Mouse (Mus musculus): ENCODE measurements at regions not wholly inside any gene's neighbourhood (a gene's known extent, or its start where the extent isn't known, plus 50 kb on each side); places are given as distances from the start of the nearest gene placed in this dataset.

DNA sequence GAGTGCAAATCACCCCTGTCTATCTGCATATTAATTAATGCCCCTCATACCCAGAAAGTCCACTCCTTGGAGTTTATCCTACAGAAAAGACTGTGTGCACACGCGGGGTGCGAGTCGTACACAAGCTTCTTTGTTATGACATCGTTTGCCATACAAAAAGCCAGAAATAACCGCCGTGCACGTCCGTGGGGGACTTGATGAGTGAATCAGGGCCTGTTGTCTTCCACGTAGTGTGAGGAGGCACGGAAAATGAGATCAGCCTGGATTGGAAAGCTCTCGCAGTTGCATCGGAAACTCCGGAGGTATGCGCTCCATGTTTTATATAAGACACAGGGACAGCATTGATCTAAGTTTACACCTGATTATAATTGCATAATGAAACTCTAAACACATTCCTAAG lies 120.3 kb downstream of the Etnk1 start:
- ATAC-seq (replicated peaks; ENCODE audit: insufficient number of reproducible peaks, low FRiP score, low TSS enrichment, poor library complexity, severe bottlenecking) = no peak

DNA sequence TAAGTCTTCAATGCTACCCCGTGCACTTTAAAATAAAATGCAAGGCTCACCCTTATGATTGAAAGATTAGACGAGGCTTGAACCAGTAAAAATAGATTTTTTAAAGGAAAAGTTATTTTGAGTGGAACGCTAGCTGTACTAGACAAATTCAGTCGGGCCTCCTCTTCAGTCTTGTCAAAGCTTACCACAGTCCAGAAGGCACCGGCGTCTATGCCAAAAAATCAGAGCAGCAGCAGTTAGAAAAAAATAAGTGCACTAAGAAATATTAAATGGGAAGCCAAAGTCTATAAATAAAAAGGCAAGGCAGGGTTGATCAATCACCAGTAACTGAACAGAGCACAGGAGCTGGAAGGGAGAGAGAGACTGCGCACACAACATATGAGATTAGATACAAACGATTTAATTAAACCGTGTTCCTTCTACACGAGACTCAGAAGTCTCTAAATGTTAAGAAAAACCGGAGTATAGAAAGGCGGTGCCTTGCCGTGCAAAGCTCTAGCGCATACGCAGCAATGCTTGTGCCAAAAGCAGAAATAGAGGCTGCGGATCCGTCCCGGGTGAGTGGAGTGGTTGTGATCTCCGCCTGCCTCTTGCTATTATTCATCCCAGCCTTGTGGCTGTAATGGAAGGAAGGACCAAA lies 121.6 kb downstream of the Etnk1 start:
- no peak for ATAC-seq (replicated peaks; ENCODE audit: insufficient number of reproducible peaks, low FRiP score, low TSS enrichment, poor library complexity, severe bottlenecking)

DNA sequence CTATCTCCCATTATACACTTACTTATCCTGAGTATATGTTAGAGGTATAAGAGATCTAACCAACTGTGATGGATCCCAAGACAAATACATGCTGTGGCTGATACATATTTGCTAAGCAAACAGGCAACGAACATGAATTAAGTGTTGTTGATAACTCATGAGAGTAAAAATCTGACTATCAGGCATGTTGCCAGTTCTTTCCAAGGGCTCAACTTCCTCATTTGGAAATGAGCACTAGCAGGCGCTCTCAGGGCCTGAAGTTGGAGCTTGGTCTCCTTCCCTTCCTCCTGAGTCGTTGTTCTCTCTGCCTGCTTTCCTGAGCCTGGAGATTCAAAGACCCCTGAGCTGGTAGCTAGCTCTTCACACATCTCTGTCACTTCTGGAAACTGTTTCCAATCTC lies 126.6 kb downstream of the Etnk1 start:
- ATAC-seq (replicated peaks; ENCODE audit: insufficient number of reproducible peaks, low FRiP score, low TSS enrichment, poor library complexity, severe bottlenecking) = no peak

DNA sequence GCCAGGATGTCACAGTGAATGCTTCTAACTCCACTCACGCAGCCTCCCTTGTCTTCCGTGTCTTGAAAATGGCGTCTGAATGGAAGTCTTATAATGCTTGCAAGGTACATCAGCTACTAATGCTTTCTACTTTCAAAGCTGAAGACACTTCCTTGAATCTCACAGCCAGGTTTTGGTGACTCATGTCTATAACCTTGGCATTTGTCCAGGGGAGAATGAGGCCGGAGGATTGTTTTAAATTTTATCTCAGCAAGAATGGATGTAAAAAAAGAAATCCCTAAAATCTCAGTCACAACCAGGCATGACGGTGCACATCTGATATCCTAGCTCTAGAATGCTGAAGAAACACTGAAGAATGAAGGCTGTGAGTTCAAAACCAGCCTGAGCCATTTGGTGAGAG lies 131.4 kb downstream of the Etnk1 start:
- ATAC-seq (replicated peaks; ENCODE audit: insufficient number of reproducible peaks, low FRiP score, low TSS enrichment, poor library complexity, severe bottlenecking) = no peak

DNA sequence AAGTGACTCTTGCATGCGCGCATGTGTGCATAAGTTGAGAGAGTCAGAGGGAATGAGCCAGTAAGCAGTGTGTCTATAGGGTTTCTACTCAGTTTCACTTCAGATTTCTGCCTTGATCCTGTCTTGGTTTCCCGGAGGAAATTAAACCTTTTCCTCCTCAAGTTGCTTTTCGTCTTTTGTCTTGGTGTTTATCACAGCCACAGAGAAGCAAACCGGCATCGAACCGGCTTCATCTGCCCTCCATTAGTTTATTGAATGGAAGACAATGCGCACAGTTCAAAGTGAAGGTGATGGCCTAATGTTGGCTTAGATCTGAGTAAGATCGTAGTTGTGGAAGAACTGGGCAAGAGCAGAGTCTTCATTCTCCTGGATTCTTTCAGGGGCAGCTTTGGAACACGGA lies 134.4 kb downstream of the Etnk1 start:
- ATAC-seq (replicated peaks; ENCODE audit: insufficient number of reproducible peaks, low FRiP score, low TSS enrichment, poor library complexity, severe bottlenecking) = no peak

DNA sequence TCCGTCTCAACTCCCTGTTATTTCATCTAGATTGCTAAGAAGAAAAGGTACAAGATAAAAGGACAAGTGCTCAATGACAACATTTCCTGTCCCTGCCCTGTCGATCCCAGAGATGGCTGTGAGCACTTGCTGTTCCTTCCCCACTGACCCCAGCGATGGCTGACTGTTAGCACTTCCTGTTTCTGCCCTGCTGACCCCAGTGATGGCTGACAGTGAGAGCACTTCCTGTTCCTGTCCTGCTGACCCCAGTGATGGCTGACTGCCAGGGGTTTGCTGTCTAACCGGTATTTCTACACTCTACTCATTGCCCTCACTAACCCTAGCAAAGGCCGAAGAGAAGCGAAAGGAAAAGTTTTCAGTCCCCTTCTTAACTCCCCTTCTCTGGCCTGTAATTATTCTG lies 140.3 kb downstream of the Etnk1 start:
- ATAC-seq (replicated peaks; ENCODE audit: insufficient number of reproducible peaks, low FRiP score, low TSS enrichment, poor library complexity, severe bottlenecking) = 0 out of 2 replicates have a peak, but pooled peaks have one; percentile 43

DNA sequence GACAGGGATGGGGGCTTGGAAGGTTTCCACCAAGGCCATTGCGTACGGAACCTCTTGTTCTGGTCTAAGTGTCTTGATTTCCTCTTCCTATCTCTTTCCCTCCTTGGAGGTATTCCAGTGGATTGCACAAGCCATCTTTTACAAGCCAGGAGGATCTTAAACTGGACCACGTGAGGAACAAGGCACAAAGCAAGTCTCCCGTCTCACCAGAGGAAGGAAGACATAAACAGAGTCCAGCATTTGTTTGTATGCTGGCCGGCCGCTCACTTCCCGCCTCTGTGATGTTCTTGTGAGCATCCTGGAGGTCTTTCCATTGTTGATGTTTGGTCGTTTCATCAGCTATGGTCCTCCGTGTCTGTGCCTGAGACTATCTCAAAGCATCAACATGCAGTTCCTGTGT lies 148.8 kb downstream of the Etnk1 start:
- no peak for ATAC-seq (replicated peaks; ENCODE audit: insufficient number of reproducible peaks, low FRiP score, low TSS enrichment, poor library complexity, severe bottlenecking)

DNA sequence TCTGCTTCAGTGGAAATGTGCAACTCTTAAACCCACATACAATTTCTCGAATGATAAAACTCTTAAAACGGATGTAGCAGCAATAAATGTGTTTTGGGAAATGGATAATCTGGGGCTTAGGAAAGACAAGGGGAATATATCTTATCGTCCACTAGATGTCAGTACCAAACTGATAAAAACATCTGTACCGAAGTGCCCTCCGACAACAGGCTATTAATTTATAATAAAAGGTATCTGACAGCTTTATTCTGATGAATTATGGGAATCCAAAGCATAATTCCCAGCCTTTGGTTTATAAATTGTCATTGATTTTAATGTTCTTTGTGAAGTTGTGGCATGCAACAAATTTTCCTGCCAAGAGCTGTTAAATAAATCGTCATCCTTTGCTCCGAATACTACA lies 153.4 kb downstream of the Etnk1 start:
- no peak for ATAC-seq (replicated peaks; ENCODE audit: insufficient number of reproducible peaks, low FRiP score, low TSS enrichment, poor library complexity, severe bottlenecking)

DNA sequence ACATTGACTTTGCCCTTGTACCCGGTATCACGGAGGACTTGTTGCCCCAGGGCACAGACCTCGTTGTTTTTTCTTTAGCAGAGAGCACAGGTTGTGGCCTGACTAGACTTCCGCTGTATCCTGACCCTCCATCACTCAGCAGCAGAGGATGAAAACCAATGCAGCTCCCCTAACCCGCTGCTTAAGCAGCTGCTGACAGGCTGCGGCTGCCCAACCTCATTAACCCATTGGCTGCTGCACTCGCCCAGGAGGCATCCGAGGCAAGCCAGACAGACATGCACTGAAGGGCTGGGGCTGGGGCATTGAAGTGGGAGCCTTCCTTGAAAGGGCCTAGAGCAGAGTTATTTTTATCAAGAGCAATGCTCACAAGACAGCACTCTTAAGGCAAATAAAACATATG lies 157.6 kb downstream of the Etnk1 start:
- no peak for ATAC-seq (replicated peaks; ENCODE audit: insufficient number of reproducible peaks, low FRiP score, low TSS enrichment, poor library complexity, severe bottlenecking)

DNA sequence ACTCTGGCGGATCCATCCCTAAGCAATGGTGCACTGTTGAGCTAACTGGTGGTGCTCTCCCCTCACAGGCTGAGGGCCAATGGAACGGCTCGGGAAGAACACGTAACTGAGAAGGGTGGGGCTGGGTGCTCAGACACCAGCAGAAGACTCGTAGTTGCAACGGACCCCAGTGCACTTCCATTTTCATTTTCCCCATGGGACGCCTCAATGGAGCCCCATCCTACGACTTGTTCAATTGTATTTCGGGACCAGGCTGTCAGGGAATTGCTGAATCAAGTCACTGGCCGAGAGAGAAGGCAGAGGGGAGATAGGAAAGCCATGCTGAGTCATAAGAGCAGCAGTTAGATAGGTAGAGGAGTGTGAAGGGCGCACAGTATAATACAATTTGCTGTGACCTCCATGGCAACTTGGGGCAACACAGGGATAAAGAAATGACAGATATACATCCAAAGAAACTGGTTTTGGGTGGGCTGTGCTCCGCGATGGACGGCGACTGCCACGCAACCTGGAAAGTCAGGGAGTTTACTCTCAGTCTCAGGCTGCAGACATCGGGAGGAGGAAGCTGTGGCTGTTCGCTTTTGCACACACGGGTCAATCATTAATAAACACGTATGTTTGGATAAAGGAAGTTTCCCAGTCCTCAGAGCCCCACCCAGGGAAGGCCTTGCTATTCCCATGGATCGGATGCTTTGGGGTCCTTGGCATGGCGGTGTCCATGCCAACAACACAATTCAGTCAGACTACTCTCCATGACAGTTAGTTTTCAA lies 160.1 kb downstream of the Etnk1 start:
- ATAC-seq (replicated peaks; ENCODE audit: insufficient number of reproducible peaks, low FRiP score, low TSS enrichment, poor library complexity, severe bottlenecking) = no peak

DNA sequence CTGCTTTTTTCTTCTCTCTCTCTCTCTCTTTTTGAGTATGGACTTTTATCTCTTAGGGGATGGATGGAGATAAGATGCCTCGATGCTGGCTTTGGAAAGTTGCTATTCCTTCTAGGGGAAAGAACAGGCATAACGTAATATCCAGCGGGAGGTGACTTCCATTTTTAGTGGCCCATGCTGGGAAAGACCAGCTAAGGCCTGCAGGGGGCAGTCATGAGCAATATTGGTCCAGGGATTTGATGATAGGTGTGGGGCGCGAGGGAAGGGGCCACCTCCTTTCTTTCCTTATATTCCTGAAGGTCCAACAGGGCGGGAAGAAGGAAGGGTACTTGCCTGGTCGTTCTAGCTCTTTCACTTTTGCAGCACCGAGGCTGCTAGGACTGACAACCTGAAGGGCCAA lies 160.8 kb downstream of the Etnk1 start:
- ATAC-seq (replicated peaks; ENCODE audit: insufficient number of reproducible peaks, low FRiP score, low TSS enrichment, poor library complexity, severe bottlenecking) = no peak

DNA sequence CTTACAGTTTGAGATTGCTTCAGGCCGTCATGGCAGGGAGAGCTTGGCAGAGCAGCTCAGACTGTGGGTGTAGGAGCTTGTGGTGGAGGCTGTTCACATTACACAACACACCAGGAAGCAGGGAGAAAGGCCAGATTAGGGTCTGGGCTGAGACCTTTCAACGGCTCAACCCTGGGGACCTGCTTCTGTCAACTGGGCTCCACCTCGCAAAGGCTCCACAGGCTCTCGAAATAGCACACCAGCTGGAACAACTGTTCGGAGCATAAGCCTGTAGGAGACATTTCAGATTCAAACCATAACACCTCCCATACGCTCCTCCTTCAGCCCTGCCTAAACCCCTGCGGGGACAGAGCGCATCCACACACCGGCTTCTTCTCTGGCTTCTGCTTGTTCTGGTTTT lies 161.2 kb downstream of the Etnk1 start:
- ATAC-seq (replicated peaks; ENCODE audit: insufficient number of reproducible peaks, low FRiP score, low TSS enrichment, poor library complexity, severe bottlenecking) = no peak

DNA sequence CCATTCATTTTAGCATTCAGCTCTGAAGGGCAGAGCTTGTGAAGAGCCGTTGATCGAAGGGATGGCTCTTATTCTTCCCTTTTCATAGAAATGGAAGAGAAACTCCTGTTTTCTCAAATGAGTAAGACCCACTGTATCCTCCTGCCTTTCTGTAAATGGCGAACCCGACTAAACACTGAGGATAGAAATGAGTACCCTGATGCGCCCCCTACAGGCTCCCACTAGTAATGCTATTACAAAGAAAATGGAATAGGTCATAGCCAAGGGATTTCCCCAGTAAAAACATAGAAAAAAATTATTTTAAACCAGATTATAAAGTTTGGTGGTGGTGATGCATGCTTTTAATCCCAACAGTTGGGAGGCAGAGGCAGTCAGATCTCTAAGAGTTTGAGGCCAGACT lies 162.1 kb downstream of the Etnk1 start:
- no peak for ATAC-seq (replicated peaks; ENCODE audit: insufficient number of reproducible peaks, low FRiP score, low TSS enrichment, poor library complexity, severe bottlenecking)

DNA sequence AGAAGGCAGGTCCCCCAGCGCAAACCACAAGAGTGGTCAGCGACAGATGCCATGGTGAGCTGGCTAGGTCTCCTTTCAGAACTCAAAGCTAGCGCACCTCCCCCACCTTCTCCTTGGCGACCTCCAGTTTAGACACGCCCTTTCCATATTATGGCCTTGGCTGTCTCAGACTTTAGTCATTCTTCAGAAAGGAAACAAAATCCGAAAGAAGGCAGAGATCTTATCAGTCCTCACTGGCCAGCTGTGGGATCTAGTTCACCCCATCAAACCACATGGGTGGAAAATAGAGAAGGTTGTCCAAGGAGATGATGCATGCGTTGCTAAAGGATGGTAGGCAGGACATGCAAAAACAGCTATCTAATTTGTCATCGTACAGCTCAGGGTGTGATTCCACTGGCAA lies 166.5 kb downstream of the Etnk1 start:
- ATAC-seq (replicated peaks; ENCODE audit: insufficient number of reproducible peaks, low FRiP score, low TSS enrichment, poor library complexity, severe bottlenecking) = no peak

DNA sequence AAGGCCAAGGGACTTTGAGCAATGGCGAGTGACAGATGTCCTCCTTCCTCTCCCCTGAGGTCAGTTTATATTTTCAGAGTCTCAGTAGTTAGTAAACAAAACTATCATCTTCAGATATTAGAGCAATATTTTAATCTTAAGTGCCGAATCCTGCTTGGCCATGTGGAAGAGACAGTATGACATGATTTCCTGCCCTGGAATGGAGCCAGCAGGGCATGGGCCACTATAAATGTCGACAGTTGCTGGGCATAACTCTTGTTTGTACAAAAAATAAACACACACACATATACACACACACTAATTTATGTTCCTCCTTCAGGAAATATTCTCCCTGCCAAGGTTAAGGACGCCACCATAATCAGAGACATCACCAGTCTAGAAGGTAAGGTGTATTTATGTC lies 169.6 kb downstream of the Etnk1 start:
- no peak for ATAC-seq (replicated peaks; ENCODE audit: insufficient number of reproducible peaks, low FRiP score, low TSS enrichment, poor library complexity, severe bottlenecking)

DNA sequence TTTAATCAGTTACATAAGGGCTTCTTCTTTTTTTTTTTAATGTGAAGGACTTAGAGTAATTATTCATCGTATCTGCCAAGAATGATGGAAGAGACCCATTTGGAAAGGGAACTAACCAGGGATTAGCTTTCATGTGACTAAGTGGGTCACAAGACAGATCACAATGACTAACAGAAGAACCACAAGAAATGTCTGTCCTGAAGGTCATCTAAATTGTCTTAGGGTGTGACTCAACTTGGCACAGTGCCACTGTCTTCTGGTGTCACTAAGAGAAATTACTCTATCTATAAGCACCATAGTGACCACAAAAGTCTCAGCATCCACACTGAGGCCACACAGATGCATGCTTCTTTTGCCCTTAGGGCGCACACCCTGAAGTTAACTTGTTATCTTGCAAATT lies 182.0 kb downstream of the Etnk1 start:
- ATAC-seq (replicated peaks; ENCODE audit: insufficient number of reproducible peaks, low FRiP score, low TSS enrichment, poor library complexity, severe bottlenecking) = no peak

DNA sequence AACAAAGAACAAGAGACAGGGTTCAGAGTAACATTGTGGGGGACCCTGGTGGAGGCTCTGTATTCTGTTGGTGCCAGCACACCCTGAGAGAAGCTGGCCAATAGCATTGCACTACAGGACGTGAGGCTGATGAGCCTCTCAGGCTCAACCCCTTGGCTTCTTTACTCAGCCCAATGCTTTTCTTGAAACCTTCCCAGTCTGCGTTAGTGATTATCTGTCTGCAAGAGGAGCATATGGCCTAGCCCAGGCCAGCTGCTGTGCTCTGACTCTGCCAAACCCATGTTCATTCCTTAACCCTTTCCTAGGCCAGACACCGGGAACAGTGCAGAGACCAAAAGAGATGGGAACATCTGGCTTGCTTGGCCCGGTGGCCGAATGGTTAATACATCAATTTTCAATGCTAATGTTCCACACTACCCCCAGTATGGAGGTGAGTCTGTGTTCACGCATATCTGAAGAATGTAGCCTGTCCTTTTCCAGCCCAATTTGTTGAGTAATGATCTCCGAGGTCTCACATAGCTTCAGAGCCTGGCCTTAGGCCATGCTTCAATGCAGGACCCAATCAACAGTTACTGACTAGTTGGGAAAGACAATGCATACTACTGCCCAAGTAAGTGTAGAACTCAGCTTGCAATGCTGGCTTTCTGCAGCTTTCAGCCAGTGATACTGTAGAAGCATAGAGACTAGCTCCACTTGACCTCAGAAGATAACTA lies 192.5 kb downstream of the Etnk1 start:
- no peak for ATAC-seq (replicated peaks; ENCODE audit: insufficient number of reproducible peaks, low FRiP score, low TSS enrichment, poor library complexity, severe bottlenecking)

DNA sequence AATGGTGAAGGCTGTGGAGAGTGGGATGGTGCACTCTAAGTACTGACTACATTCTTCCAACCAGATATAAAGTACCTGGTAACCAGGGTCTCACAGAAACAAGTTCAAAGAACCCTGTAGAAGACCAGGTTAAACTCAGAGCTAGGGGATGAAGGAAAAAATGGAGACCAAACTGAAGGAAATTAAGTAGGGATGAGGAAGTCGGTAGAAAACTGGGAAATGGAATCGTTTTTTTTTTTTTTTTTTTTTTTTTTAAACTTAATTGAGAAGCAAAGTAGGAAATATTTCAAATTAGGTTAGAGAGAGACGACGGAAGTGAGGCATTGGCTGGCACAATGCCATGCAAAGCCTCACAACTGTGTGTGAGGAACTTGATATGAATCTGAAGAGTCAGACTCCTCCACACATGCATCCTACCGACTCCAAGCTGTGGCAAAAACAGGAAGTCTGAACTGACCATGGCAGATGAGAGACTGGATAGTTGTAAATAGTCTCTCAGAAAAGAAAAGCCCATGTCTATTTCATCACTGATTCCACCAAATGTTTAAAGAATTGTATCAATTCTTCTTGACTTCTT lies 194.2 kb downstream of the Etnk1 start:
- ATAC-seq (replicated peaks; ENCODE audit: insufficient number of reproducible peaks, low FRiP score, low TSS enrichment, poor library complexity, severe bottlenecking) = 0 out of 2 replicates have a peak, but pooled peaks have one; percentile 43

DNA sequence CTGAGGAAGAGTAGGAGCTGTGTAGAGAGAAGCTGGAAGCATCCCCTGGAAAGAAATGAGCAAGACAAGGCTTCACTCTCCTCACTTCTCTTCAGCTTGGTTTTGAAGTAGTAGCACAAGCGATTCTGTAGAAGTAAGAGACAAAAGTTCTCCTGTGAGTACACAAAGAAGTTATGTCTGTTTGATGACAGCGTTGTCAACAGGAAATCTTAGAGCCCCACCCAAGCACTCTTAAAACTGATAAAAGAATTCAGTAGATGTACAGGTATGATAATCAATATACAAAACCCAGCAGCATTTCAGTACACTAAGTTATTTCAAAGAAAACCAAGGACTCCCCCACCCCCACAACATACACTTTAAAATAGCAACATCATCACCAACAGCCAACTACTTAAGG lies 194.9 kb downstream of the Etnk1 start:
- no peak for ATAC-seq (replicated peaks; ENCODE audit: insufficient number of reproducible peaks, low FRiP score, low TSS enrichment, poor library complexity, severe bottlenecking)

DNA sequence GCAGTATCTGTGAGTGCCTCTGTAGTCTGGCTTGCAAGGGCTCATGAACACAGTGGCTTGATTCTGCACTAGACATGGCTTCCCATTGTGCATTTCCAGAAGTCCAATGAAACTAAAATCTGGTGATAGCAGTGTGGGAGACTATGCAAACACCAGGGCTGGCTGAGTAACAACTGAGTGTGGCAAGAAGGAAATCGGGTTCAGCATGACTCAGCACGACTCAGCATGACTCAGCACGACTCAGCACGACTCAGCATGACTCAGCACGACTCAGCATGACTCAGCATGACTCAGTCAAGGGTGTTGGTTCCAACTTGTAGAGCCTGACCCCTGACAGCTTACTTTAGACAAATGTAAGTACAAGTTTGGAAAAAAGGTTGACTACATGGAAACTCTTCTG lies 198.8 kb downstream of the Etnk1 start:
- no peak for ATAC-seq (replicated peaks; ENCODE audit: insufficient number of reproducible peaks, low FRiP score, low TSS enrichment, poor library complexity, severe bottlenecking)

Data from monocyte, adult 5-6 weeks (primary cell).